Mouse (Mus musculus): Measurements from ENCODE around the gene Cstb. TPM values are rescaled to one million over a fixed set of nuclear protein-coding genes. Genes with fewer than 3 reads are reported as not detected.

The Cstb gene
- polyA plus RNA-seq, 1 experiment from 2014 or later = 288 TPM

DNA sequence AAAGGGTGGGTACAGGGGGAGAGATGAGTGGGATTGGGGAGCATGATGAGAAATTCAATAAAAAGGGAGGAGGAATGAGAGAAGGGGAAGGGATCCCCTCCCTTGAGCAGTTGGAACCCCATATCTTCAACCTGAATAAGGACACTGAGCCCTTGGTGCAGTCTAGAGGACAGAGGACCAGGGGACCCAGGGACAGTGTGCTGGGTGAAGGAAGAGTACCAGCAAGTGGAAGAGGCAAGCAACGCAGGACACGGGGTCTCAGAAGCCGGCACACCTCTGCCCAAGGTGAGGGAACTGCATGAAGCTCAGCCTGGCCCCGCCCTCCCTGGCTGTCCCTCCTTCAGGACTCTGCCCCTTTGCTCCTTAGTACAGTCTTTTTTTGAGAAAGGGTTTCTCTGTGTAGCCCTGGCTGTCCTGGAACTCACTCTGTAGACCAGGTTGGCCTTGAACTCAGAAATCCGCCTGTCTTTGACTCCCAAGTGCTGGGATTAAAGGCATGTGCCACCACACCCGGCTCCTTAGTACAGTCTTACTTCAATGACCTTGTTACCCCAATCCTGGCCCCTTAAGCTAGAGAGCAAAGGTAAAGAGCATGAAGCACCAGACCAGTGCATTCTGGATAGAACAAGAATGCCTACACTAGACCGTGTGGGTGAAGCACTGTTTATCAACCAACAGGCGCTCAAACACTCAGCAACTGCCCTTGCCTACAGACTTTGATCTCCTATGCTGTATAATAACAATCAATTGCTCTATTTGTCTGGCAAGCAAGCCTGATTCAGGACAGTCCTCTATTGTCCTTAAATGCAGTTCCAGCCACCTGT lies 37.7 kb downstream of the Cstb start:
- no peaks in the 10 kb centered on the region for H3K9me3 ChIP-seq (ENCODE audit: control insufficient read depth, low read length)
- peaks cover 35% of the 10 kb centered on the region for H3K4me1 ChIP-seq (ENCODE audit: control insufficient read depth, insufficient read depth, low read length)
- no peaks in the 10 kb centered on the region for H3K27me3 ChIP-seq (replicated peaks; ENCODE audit: control insufficient read depth, insufficient read depth, low read length)
- H3K4me3 ChIP-seq (ENCODE audit: low read length) = peak overlapping the region; percentile 75
- 64% methylated on average over 8 of the region's 8 CpGs for WGBS
- peak overlapping the region; percentile 83 for H3K9ac ChIP-seq (ENCODE audit: low read depth, low read length)
- H3K36me3 ChIP-seq (ENCODE audit: control insufficient read depth, insufficient read depth, low read length) = no peaks in the 10 kb centered on the region
- peak overlapping the region; percentile 92 for H3K27ac ChIP-seq (ENCODE audit: low read length)
- peak; percentile 75 for ATAC-seq
- peak overlapping the region; percentile 96 for H3K4me2 ChIP-seq (ENCODE audit: low read depth, low read length)

DNA sequence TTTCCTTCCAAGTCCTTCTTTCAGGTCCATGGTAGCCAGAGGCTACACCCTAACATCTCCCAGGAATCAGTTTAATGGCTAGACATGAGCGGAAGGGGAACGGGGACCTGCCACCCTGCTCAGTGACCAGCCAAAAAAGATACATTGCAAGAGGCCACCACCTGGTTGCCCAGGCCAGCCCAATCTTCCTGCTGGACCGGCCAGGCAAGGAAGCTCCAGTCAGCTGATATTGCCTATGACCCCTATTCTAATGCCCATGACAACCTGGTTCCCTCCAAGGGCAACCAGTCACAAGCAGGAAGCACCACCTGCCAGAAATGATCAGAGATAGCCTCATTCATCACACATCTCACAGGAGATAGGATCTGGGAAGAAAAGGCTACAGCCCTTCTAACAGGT lies 38.3 kb downstream of the Cstb start:
- Histone ChIP-seq H3K4me1 (ENCODE audit: control insufficient read depth, insufficient read depth, low read length) (peaks cover 29% of the 10 kb centered on the region), H3K4me3 (ENCODE audit: low read length) (peak overlapping the region; percentile 75), H3K9ac (ENCODE audit: low read depth, low read length) (peak overlapping the region; percentile 83), H3K36me3 (ENCODE audit: control insufficient read depth, insufficient read depth, low read length) (no peaks in the 10 kb centered on the region), H3K4me2 (ENCODE audit: low read depth, low read length) (peak overlapping the region; percentile 96), H3K9me3 (ENCODE audit: control insufficient read depth, low read length) (no peaks in the 10 kb centered on the region), H3K27me3 (replicated peaks; ENCODE audit: control insufficient read depth, insufficient read depth, low read length) (no peaks in the 10 kb centered on the region), H3K27ac (ENCODE audit: low read length) (peak overlapping the region; percentile 92)
- WGBS = 73% methylated on average over 3 of the region's 3 CpGs
- 0 out of 2 replicates have a peak, but pooled peaks have one; percentile 0 for ATAC-seq

GRCm38 (mm10) chr10:78464201-78464791 lies 38.8 kb downstream of the Cstb start:
- Histone ChIP-seq H3K4me3 (ENCODE audit: low read length) (peak overlapping the region; percentile 75), H3K27me3 (replicated peaks; ENCODE audit: control insufficient read depth, insufficient read depth, low read length) (no peaks in the 10 kb centered on the region), H3K4me1 (ENCODE audit: control insufficient read depth, insufficient read depth, low read length) (peaks cover 25% of the 10 kb centered on the region), H3K4me2 (ENCODE audit: low read depth, low read length) (peak overlapping the region; percentile 96), H3K27ac (ENCODE audit: low read length) (peak overlapping the region; percentile 92), H3K9ac (ENCODE audit: low read depth, low read length) (peak overlapping the region; percentile 83), H3K36me3 (ENCODE audit: control insufficient read depth, insufficient read depth, low read length) (no peaks in the 10 kb centered on the region), H3K9me3 (ENCODE audit: control insufficient read depth, low read length) (no peaks in the 10 kb centered on the region)
- peak; percentile 22 for ATAC-seq
- under 1% methylated on average over 32 of the region's 32 CpGs for WGBS

DNA sequence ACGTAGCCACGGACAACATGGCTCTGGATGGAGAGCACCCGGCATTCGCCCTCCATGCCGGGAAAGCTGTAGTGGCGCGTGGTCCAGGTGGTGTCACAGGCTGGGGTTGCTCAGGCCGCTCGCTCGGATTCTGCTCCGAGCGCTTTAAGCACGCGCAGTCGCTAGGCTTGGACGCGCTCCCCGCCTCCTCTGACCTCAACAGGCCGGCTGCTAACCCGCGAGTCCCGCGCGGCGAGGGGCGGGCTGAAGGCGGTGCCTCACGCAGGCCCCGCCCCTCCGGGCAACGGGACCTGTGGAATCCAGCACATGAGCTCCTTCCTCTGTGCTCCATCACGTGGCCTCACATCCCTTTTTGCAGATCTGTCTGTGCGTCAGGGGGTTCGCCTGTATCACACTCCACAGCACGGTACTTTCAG lies 39.3 kb downstream of the Cstb start, which contains the start of gene Pdxk:
Pdxk (minus strand) TSS at position 184 of the 416 bp plus-strand sequence.
- peak; percentile 88 for ATAC-seq
- Histone ChIP-seq H3K4me2 (ENCODE audit: low read depth, low read length) (peak within 1 kb of the TSS; percentile 96), H3K27me3 (replicated peaks; ENCODE audit: control insufficient read depth, insufficient read depth, low read length) (no peaks in the 10 kb centered on the region), H3K4me3 (ENCODE audit: low read length) (peak within 1 kb of the TSS; percentile 75), H3K27ac (ENCODE audit: low read length) (peak within 1 kb of the TSS; percentile 92), H3K4me1 (ENCODE audit: control insufficient read depth, insufficient read depth, low read length) (peaks cover 25% of the 10 kb centered on the region), H3K9ac (ENCODE audit: low read depth, low read length) (peak within 1 kb of the TSS; percentile 83), H3K9me3 (ENCODE audit: control insufficient read depth, low read length) (no peaks in the 10 kb centered on the region), H3K36me3 (ENCODE audit: control insufficient read depth, insufficient read depth, low read length) (no peaks in the 10 kb centered on the region)
- WGBS = under 1% methylated on average over 35 of the region's 35 CpGs

DNA sequence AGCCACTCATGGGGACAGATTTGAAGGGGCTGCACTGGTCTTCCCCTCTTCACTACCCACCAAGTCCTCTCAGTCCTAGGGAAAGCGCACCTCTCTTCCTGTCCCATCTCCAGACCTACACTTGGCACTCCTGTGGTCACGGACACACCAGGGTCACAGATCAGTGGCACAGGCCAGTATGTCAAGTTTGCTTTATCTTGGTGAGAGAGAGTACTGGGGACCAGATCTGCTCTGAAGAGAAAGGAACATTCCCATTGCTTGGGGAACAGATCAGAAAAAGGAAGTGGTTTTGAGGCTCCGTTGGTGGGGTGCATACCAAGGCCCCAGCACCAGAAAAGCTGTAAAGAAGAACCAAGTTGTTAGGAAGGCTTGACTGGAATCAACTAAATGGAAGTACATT lies 40.0 kb downstream of the Cstb start:
- WGBS = 79% methylated on average over 3 of the region's 3 CpGs
- no peak overlapping the region for H3K4me3 ChIP-seq (ENCODE audit: low read length)
- peak overlapping the region; percentile 96; the same call in 1 of the 2 replicates for H3K4me2 ChIP-seq (ENCODE audit: low read depth, low read length)
- H3K4me1 ChIP-seq (ENCODE audit: control insufficient read depth, insufficient read depth, low read length) = peaks cover 22% of the 10 kb centered on the region
- no peak overlapping the region for H3K9ac ChIP-seq (ENCODE audit: low read depth, low read length)
- ATAC-seq = no peak
- H3K36me3 ChIP-seq (ENCODE audit: control insufficient read depth, insufficient read depth, low read length) = no peaks in the 10 kb centered on the region
- no peaks in the 10 kb centered on the region for H3K27me3 ChIP-seq (replicated peaks; ENCODE audit: control insufficient read depth, insufficient read depth, low read length)
- no peak overlapping the region for H3K27ac ChIP-seq (ENCODE audit: low read length)
- no peaks in the 10 kb centered on the region for H3K9me3 ChIP-seq (ENCODE audit: control insufficient read depth, low read length)

DNA sequence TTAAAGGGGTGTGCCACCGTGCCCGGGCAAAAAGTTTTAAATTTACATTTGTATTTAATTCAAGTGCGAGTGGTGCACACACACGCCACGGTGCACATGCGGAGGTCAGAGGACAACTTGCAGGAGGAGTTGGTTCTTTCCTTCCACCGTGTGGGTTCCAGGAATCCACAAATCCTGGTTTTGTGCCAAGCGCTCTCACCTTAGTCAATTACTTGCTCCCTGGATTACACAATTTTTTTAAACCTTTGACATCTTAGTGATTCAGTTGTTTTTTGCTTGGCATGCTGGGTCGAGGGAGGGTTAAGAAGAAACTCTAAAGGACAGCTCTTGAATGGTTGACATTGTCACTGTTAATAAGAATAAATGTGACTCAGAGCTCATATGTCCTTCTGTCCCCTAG lies 41.2 kb downstream of the Cstb start:
- no peak overlapping the region for H3K4me2 ChIP-seq (ENCODE audit: low read depth, low read length)
- 80% methylated on average over 9 of the region's 9 CpGs for WGBS
- H3K4me3 ChIP-seq (ENCODE audit: low read length) = no peak overlapping the region
- peaks cover 18% of the 10 kb centered on the region for H3K4me1 ChIP-seq (ENCODE audit: control insufficient read depth, insufficient read depth, low read length)
- H3K9ac ChIP-seq (ENCODE audit: low read depth, low read length) = no peak overlapping the region
- H3K36me3 ChIP-seq (ENCODE audit: control insufficient read depth, insufficient read depth, low read length) = no peaks in the 10 kb centered on the region
- no peaks in the 10 kb centered on the region for H3K9me3 ChIP-seq (ENCODE audit: control insufficient read depth, low read length)
- H3K27ac ChIP-seq (ENCODE audit: low read length) = no peak overlapping the region
- no peaks in the 10 kb centered on the region for H3K27me3 ChIP-seq (replicated peaks; ENCODE audit: control insufficient read depth, insufficient read depth, low read length)
- ATAC-seq = no peak

- H3K27ac ChIP-seq (ENCODE audit: low read length) = no peak overlapping the region
- H3K9me3 ChIP-seq (ENCODE audit: control insufficient read depth, low read length) = no peaks in the 10 kb centered on the region
- no peaks in the 10 kb centered on the region for H3K27me3 ChIP-seq (replicated peaks; ENCODE audit: control insufficient read depth, insufficient read depth, low read length)
- H3K4me2 ChIP-seq (ENCODE audit: low read depth, low read length) = no peak overlapping the region
- H3K4me1 ChIP-seq (ENCODE audit: control insufficient read depth, insufficient read depth, low read length) = peaks cover 17% of the 10 kb centered on the region
- no peak overlapping the region for H3K4me3 ChIP-seq (ENCODE audit: low read length)
- 51% methylated on average over 2 of the region's 2 CpGs for WGBS
- no peaks in the 10 kb centered on the region for H3K36me3 ChIP-seq (ENCODE audit: control insufficient read depth, insufficient read depth, low read length)
- no peak for ATAC-seq
- H3K9ac ChIP-seq (ENCODE audit: low read depth, low read length) = no peak overlapping the region
Measured at GRCm38 (mm10) chr10:78467761-78468310, 42.4 kb downstream of the Cstb start.

GRCm38 (mm10) chr10:78470582-78471313 lies 45.3 kb downstream of the Cstb start:
- peak overlapping the region; percentile 30; the same call in 1 of the 2 replicates for H3K9ac ChIP-seq (ENCODE audit: low read depth, low read length)
- no peak overlapping the region for H3K4me2 ChIP-seq (ENCODE audit: low read depth, low read length)
- H3K4me1 ChIP-seq (ENCODE audit: control insufficient read depth, insufficient read depth, low read length) = peaks cover 2% of the 10 kb centered on the region; the same call in 1 of the 2 replicates
- no peaks in the 10 kb centered on the region for H3K9me3 ChIP-seq (ENCODE audit: control insufficient read depth, low read length)
- H3K27me3 ChIP-seq (replicated peaks; ENCODE audit: control insufficient read depth, insufficient read depth, low read length) = no peaks in the 10 kb centered on the region
- ATAC-seq = no peak
- H3K27ac ChIP-seq (ENCODE audit: low read length) = no peak overlapping the region
- H3K36me3 ChIP-seq (ENCODE audit: control insufficient read depth, insufficient read depth, low read length) = no peaks in the 10 kb centered on the region
- 46% methylated on average over 15 of the region's 15 CpGs for WGBS
- H3K4me3 ChIP-seq (ENCODE audit: low read length) = no peak overlapping the region

DNA sequence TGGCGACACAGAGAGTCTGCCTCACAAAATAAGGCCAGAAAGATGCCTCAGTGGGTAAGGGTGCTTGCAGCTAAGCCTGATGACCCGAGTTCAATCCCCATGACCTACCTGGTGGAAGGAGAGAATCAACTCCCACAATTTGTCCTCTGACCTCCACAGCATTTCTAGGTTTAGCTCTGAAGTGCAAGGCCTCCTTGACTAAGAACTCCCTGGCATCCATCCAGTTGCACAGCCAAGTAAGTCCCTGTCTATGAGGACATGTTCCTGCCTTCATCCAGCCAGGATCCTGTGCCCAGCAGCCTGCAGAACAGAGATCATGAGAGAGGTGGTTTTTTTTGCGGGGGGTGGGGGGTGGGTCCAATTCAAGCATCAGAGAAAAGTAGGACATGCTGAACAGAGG lies 46.6 kb downstream of the Cstb start:
- Histone ChIP-seq H3K27me3 (replicated peaks; ENCODE audit: control insufficient read depth, insufficient read depth, low read length) (no peaks in the 10 kb centered on the region), H3K36me3 (ENCODE audit: control insufficient read depth, insufficient read depth, low read length) (no peaks in the 10 kb centered on the region), H3K4me1 (ENCODE audit: control insufficient read depth, insufficient read depth, low read length) (peaks cover 2% of the 10 kb centered on the region; the same call in 1 of the 2 replicates), H3K4me3 (ENCODE audit: low read length) (no peak overlapping the region), H3K9me3 (ENCODE audit: control insufficient read depth, low read length) (no peaks in the 10 kb centered on the region), H3K4me2 (ENCODE audit: low read depth, low read length) (no peak overlapping the region), H3K27ac (ENCODE audit: low read length) (no peak overlapping the region), H3K9ac (ENCODE audit: low read depth, low read length) (no peak overlapping the region)
- 77% methylated on average over 3 of the region's 3 CpGs for WGBS
- ATAC-seq = no peak

All from intestine, embryonic 16.5 days (tissue).